Mouse (Mus musculus) heart, postnatal 0 days (tissue): Measurements from ENCODE around the gene Eif2ak1. TPM values are rescaled to one million over a fixed set of nuclear protein-coding genes. Genes with fewer than 3 reads are reported as not detected.

Experiments used
- ATAC-seq: fragments of 200-750 bp; cut with Nextera tagmentation; 2 replicates; pipeline ENCODE4 v1.8.0; 2017; ENCODE audit warnings: low read depth, moderate number of reproducible peaks, moderate library complexity; ENCODE audit not compliant: insufficient read depth
- DNase-seq: peaks from one replicate; pipeline ENCODE4 v3.0.0-alpha.2; 2016; ENCODE audit warnings: low spot score
- H3K27ac ChIP-seq: fragments of 300-500 bp; sonication (generic); 2 replicates; pipeline ENCODE4 v1.5.1; 2014; ENCODE audit warnings: low read depth, mild to moderate bottlenecking
- H3K27me3 ChIP-seq: fragments of 300-500 bp; sonication (generic); 2 replicates; pipeline ENCODE4 v1.6.1; 2014; ENCODE audit warnings: low read length, mixed read lengths; ENCODE audit not compliant: control insufficient read depth, insufficient read depth
- H3K36me3 ChIP-seq: fragments of 300-500 bp; sonication (generic); replicated peaks from 2 replicates; pipeline ENCODE4 v1.6.1; 2014; ENCODE audit warnings: low read length, mixed read lengths; ENCODE audit not compliant: control insufficient read depth, insufficient read depth
- H3K4me1 ChIP-seq: fragments of 300-500 bp; sonication (generic); 2 replicates; pipeline ENCODE4 v1.6.1; 2014; ENCODE audit warnings: antibody characterized with exemption; ENCODE audit not compliant: control insufficient read depth, insufficient read depth
- H3K4me2 ChIP-seq: fragments of 300-500 bp; sonication (generic); 2 replicates; pipeline ENCODE4 v1.6.1; 2014; ENCODE audit warnings: low read depth, mild to moderate bottlenecking, low read length, moderate library complexity
- H3K4me3 ChIP-seq: fragments of 300-500 bp; sonication (generic); 2 replicates; pipeline ENCODE4 v1.5.1; 2014; ENCODE audit warnings: low read depth, low read length
- H3K9ac ChIP-seq: fragments of 300-500 bp; sonication (generic); replicated peaks from 2 replicates; pipeline ENCODE4 v1.6.1; 2014; ENCODE audit warnings: low read depth, low read length, mixed read lengths
- H3K9me3 ChIP-seq: fragments of 300-500 bp; sonication (generic); replicated peaks from 2 replicates; pipeline ENCODE4 v1.6.1; 2016; ENCODE audit warnings: low read length; ENCODE audit not compliant: control insufficient read depth
- CTCF ChIP-seq: IDR thresholded peaks from 2 replicates; pipeline ENCODE4 v1.5.1; 2016; ENCODE audit warnings: antibody characterized with exemption, control low read depth, low read depth
- EP300 ChIP-seq: IDR thresholded peaks from 2 replicates; pipeline ENCODE4 v1.6.1; 2016; ENCODE audit warnings: antibody characterized with exemption, low read depth
- WGBS: fragments of 180-500 bp; shearing (Covaris S2); extraction: QIAGEN DNeasy Blood & Tissue Kit; methylation state at CpG from one replicate; pipeline ENCODE4 v1.1.7; 2014; 5-methylcytosine and 5-hydroxymethylcytosine counted together
- polyA plus RNA-seq: library from polyadenylated mRNA; unstranded; fragments of >200 nt; fragmentation: Nextera tagmentation; extraction: Ambion mirVana; gene quantifications from 2 replicates; pipeline ENCODE4 v1.2.1, GENCODE M21; 2015
- total RNA-seq: library from RNA; depleted of rRNA; stranded (reverse); fragments of >200 nt; gene quantifications from 2 replicates; pipeline ENCODE4 v1.2.3, GENCODE M21; 2014; ENCODE audit warnings: low replicate concordance

The Eif2ak1 gene
- total and polyA plus RNA-seq, 2 experiments from 2014 or later: 18.4 to 18.7 TPM

DNA sequence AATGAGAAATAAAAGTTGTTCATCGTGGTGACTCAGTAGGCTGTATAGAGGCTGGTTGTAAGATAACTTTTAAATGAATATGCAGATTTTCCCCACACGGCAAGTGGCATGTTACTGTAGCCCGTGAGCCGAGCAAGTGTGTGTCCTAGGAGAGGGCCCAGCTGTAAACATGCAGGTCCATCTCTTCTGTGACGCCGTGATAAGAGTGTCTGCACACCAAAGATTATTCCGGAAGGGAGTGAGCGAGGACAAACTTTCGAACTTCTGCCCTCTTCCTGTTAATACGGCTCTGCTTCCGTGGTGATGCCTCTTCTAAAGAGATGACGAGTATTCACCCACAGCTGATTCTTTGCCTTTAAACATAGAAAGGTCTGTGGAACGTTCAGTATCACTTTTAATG lies 1.4 kb downstream of the Eif2ak1 start:
- no peak for TF ChIP-seq EP300
- TF ChIP-seq CTCF: no peak
- no peak for ATAC-seq
- H3K4me3 ChIP-seq: peak overlapping the region; percentile 95
- WGBS: 43% methylated on average over 13 of the region's 13 CpGs
- no peak for DNase-seq
- peak overlapping the region; percentile 88 for H3K4me2 ChIP-seq
- no peaks in the 10 kb centered on the region for H3K36me3 ChIP-seq
- no peak overlapping the region for H3K27ac ChIP-seq
- H3K9ac ChIP-seq: peak overlapping the region; percentile 86
- no peaks in the 10 kb centered on the region for H3K27me3 ChIP-seq
- no peaks in the 10 kb centered on the region for H3K9me3 ChIP-seq
- H3K4me1 ChIP-seq: peaks cover 10% of the 10 kb centered on the region; the same call in 1 of the 2 replicates

GRCm38 (mm10) chr5:143819906-143820660 lies 2.5 kb downstream of the Eif2ak1 start:
- ATAC-seq (no peak), DNase-seq (no peak)
- H3K9ac ChIP-seq: no peak overlapping the region
- H3K36me3 ChIP-seq: no peaks in the 10 kb centered on the region
- 86% methylated on average over 24 of the region's 24 CpGs for WGBS
- no peak overlapping the region for H3K4me2 ChIP-seq
- TF ChIP-seq CTCF: no peak
- TF ChIP-seq EP300: no peak
- H3K27me3 ChIP-seq: no peaks in the 10 kb centered on the region
- no peak overlapping the region for H3K4me3 ChIP-seq
- H3K9me3 ChIP-seq: no peaks in the 10 kb centered on the region
- no peak overlapping the region for H3K27ac ChIP-seq
- H3K4me1 ChIP-seq: peaks cover 10% of the 10 kb centered on the region; the same call in 1 of the 2 replicates

- Histone ChIP-seq H3K27ac (no peak overlapping the region), H3K27me3 (no peaks in the 10 kb centered on the region), H3K4me3 (no peak overlapping the region), H3K4me2 (no peak overlapping the region), H3K36me3 (no peaks in the 10 kb centered on the region), H3K9ac (no peak overlapping the region), H3K9me3 (no peaks in the 10 kb centered on the region), H3K4me1 (peaks cover 10% of the 10 kb centered on the region; the same call in 1 of the 2 replicates)
- WGBS: 92% methylated on average over 5 of the region's 5 CpGs
- no peak for ATAC-seq
- TF ChIP-seq EP300 (no peak), CTCF (no peak)
- no peak for DNase-seq
These were observed 3.2 kb downstream of the Eif2ak1 start for GRCm38 (mm10) chr5:143820820-143821219.

DNA sequence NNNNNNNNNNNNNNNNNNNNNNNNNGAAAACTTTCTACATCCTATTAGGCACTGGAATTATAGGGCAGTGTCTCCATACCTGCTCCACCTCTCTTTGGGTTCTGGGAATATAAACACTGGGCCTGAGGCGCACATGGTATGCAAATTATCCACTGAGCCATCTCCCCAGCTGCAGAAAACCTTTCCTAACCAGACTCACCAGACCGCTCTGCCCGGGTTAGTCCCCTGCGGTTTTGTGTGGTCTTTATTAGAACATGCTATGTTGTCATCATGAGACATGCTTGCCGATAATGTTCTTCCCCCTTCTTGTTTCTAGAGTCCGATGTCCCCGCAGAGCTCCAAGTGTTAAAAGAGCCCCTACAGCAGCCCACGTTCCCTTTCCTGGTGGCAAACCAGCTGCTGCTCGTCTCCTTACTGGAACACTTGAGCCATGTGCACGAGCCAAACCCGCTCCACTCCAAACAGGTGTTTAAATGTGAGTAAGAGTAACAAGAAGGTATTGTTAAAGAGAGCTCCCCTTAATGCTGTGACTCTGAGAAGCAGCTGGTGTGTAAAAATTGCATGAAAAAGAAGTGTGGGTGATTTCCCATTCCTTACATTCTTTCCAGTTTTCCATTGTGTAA lies 54.1 kb downstream of the Eif2ak1 start:
- H3K27ac ChIP-seq: no peak overlapping the region
- DNase-seq (no peak), ATAC-seq (no peak)
- TF ChIP-seq CTCF: no peak
- TF ChIP-seq EP300: no peak
- no peaks in the 10 kb centered on the region for H3K27me3 ChIP-seq
- peaks cover 36% of the 10 kb centered on the region for H3K36me3 ChIP-seq
- 84% methylated on average over 11 of the region's 11 CpGs for WGBS
- H3K4me2 ChIP-seq: no peak overlapping the region
- H3K4me3 ChIP-seq: no peak overlapping the region
- no peaks in the 10 kb centered on the region for H3K9me3 ChIP-seq
- H3K4me1 ChIP-seq: no peaks in the 10 kb centered on the region
- no peak overlapping the region for H3K9ac ChIP-seq

DNA sequence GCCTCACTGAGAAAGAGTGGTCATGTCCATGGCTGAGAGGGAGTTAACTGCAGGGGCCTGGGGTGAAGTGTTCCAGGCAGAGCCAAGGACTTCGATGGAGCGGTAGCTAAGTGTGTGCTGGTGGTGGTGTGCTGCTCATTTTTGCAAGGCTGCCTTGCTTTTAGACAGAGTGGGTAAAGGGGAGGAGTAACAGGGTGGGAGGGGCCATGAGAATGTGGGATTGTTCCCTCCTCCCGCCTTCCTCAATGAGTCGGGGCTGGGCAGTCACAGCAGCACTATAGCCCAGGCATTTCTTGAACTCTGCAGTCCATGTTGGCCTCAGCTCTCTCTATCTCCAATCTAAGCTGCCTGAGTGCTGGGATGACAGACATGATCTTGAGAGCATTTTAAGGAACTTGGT lies 57.0 kb downstream of the Eif2ak1 start:
- Histone ChIP-seq H3K27me3 (no peaks in the 10 kb centered on the region), H3K9me3 (no peaks in the 10 kb centered on the region), H3K4me2 (no peak overlapping the region), H3K27ac (no peak overlapping the region), H3K9ac (no peak overlapping the region), H3K4me3 (no peak overlapping the region), H3K4me1 (no peaks in the 10 kb centered on the region), H3K36me3 (peaks cover 66% of the 10 kb centered on the region)
- TF ChIP-seq CTCF (no peak), EP300 (no peak)
- WGBS: 61% methylated on average over 4 of the region's 4 CpGs
- ATAC-seq (no peak), DNase-seq (no peak)
